Comparison of ENCODE assay signal across 50 mouse cellular contexts in genomic region chr2:128555082-128555481, GRCm38 (mm10). TPM values are rescaled to one million over a fixed set of nuclear protein-coding genes. Genes with fewer than 3 reads are reported as not detected.
"Had no signal": no experiment of that assay in that cellular context is flagged by ENCODE, and none has a peak within 500 bp of the region (broad histone marks: within the 10 kb centered on the region; RNA-seq: fewer than 3 reads in every experiment).

No protein-coding gene starts in this region.

- H3K9ac ChIP-seq: heart, embryonic 12.5 days; heart, embryonic 13.5 days; heart, embryonic 15.5 days; hindbrain, embryonic 12.5 days; hindbrain, embryonic 13.5 days; hindbrain, embryonic 14.5 days; hindbrain, embryonic 15.5 days; intestine, embryonic 15.5 days; kidney, embryonic 15.5 days had no signal

- ATAC-seq: hindbrain, embryonic 16.5 days; hindbrain, postnatal 0 days; inflammation-experienced regulatory T-cells, adult 6 months; intestine, embryonic 15.5 days; intestine, embryonic 16.5 days; intestine, postnatal 0 days had no signal

- H3K27ac ChIP-seq: heart, embryonic 10.5 days; heart, embryonic 13.5 days; heart, embryonic 15.5 days; hindbrain, embryonic 10.5 days; hindbrain, embryonic 12.5 days; hindbrain, embryonic 13.5 days; hindbrain, embryonic 14.5 days; hindbrain, embryonic 15.5 days; hindbrain, postnatal 0 days; intestine, embryonic 15.5 days; kidney, embryonic 15.5 days; kidney, postnatal 0 days; layer of hippocampus, adult 2 months had no signal

- H3K4me3 ChIP-seq: heart, embryonic 10.5 days; heart, embryonic 12.5 days; heart, embryonic 13.5 days; heart, embryonic 15.5 days; hindbrain, embryonic 10.5 days; hindbrain, embryonic 12.5 days; hindbrain, embryonic 13.5 days; hindbrain, embryonic 15.5 days; intestine, embryonic 15.5 days; kidney, embryonic 15.5 days; layer of hippocampus, adult 2 months had no signal

- H3K36me3 ChIP-seq: heart, embryonic 10.5 days; heart, embryonic 12.5 days; heart, embryonic 13.5 days; heart, embryonic 15.5 days; hindbrain, embryonic 10.5 days; hindbrain, embryonic 12.5 days; hindbrain, embryonic 13.5 days; hindbrain, embryonic 15.5 days; intestine, embryonic 15.5 days; kidney, embryonic 15.5 days had no signal

- H3K27me3 ChIP-seq: heart, embryonic 12.5 days; heart, embryonic 13.5 days; hindbrain, embryonic 12.5 days; hindbrain, embryonic 13.5 days; hindbrain, embryonic 15.5 days; intestine, embryonic 15.5 days; kidney, embryonic 15.5 days had no signal

- H3K9me3 ChIP-seq: heart, embryonic 10.5 days; heart, embryonic 12.5 days; heart, embryonic 13.5 days; heart, embryonic 15.5 days; hindbrain, embryonic 10.5 days; hindbrain, embryonic 12.5 days; hindbrain, embryonic 13.5 days; hindbrain, embryonic 15.5 days; intestine, embryonic 15.5 days; kidney, embryonic 15.5 days had no signal

- DNase-seq: heart, postnatal 10 days; heart, postnatal 14 days; heart, postnatal 36 days; heart, postnatal 4 days; kidney, adult 11 months; kidney, adult 18-20 months; kidney, adult 8-10 months; kidney, postnatal 10 days; kidney, postnatal 14 days; kidney, postnatal 25 days; kidney, postnatal 36 days; kidney, postnatal 4 days; layer of hippocampus, adult 9-11 months; layer of hippocampus, postnatal 36 days had no signal

- H3K4me2 ChIP-seq: heart, embryonic 11.5 days; heart, embryonic 12.5 days; heart, embryonic 13.5 days; heart, embryonic 15.5 days; hindbrain, embryonic 12.5 days; hindbrain, embryonic 13.5 days; hindbrain, embryonic 14.5 days; hindbrain, embryonic 15.5 days; intestine, embryonic 15.5 days; kidney, embryonic 15.5 days had no signal

RNA-seq across cellular contexts. Expression of gene Spdye4c, which starts 35.9 kb away (rescaled TPM):
- total RNA-seq: heart, adult 8-10 months; heart, postnatal 10 days; heart, postnatal 14 days; heart, postnatal 25 days; heart, postnatal 36 days; heart, postnatal 4 days; hematopoietic stem cell, adult 5-6 weeks; hindbrain, postnatal 0 days; layer of hippocampus, adult 18-20 months; layer of hippocampus, adult 2 months; layer of hippocampus, adult 8-10 months; layer of hippocampus, postnatal 10 days; layer of hippocampus, postnatal 14 days; layer of hippocampus, postnatal 25 days; layer of hippocampus, postnatal 36 days had no signal
- polyA plus RNA-seq: heart, embryonic 10.5 days; heart, embryonic 11.5 days; heart, embryonic 12.5 days; heart, embryonic 13.5 days; heart, embryonic 14.5 days; heart, embryonic 15.5 days; heart, embryonic 16.5 days; heart, postnatal 0 days; hindbrain, embryonic 10.5 days; hindbrain, embryonic 11.5 days; hindbrain, embryonic 12.5 days; hindbrain, embryonic 13.5 days; hindbrain, embryonic 14.5 days; hindbrain, embryonic 15.5 days; hindbrain, embryonic 16.5 days; hindbrain, postnatal 0 days; inflammation-experienced regulatory T-cells, adult 6 months; intestine, embryonic 14.5 days; intestine, embryonic 15.5 days; intestine, embryonic 16.5 days; intestine, postnatal 0 days; kidney, adult 2 months; kidney, embryonic 14.5 days; kidney, embryonic 15.5 days; kidney, embryonic 16.5 days; kidney, postnatal 0 days; large intestine, adult 2 months had no signal
